Mouse (Mus musculus) ES-Bruce4 (cell line): ENCODE data around the gene Tspo. TPM values are rescaled to one million over a fixed set of nuclear protein-coding genes. Genes with fewer than 3 reads are reported as not detected.

Source experiments
- H3K27ac ChIP-seq: 2 replicates; pipeline ENCODE4 v1.5.1; 2012; ENCODE audit warnings: low read length, inconsistent platforms; ENCODE audit not compliant: insufficient read depth
- H3K27me3 ChIP-seq: 2 replicates; pipeline ENCODE4 v1.6.1; 2012; ENCODE audit warnings: mild to moderate bottlenecking, low read length, inconsistent platforms; ENCODE audit not compliant: control insufficient read depth, poor library complexity, insufficient read depth, severe bottlenecking
- H3K36me3 ChIP-seq: 2 replicates; pipeline ENCODE4 v1.6.1; 2012; ENCODE audit warnings: inconsistent platforms, mild to moderate bottlenecking, low read length, moderate library complexity; ENCODE audit not compliant: control insufficient read depth, poor library complexity, insufficient read depth, severe bottlenecking
- H3K4me1 ChIP-seq: one replicate; pipeline ENCODE4 v1.8.1; 2011; ENCODE audit warnings: low read length; ENCODE audit not compliant: control insufficient read depth, insufficient read depth
- H3K4me3 ChIP-seq: 2 replicates; pipeline ENCODE4 v1.5.1; 2011; ENCODE audit warnings: low read depth, mild to moderate bottlenecking, low read length
- H3K9ac ChIP-seq: 2 replicates; pipeline ENCODE4 v1.6.1; 2012; ENCODE audit warnings: low read depth, mild to moderate bottlenecking, inconsistent platforms; ENCODE audit not compliant: poor library complexity, severe bottlenecking
- H3K9me3 ChIP-seq: replicated peaks from 2 replicates; pipeline ENCODE4 v1.6.1; 2012; ENCODE audit warnings: mild to moderate bottlenecking, low read length, inconsistent platforms; ENCODE audit not compliant: control insufficient read depth, poor library complexity, insufficient read depth, severe bottlenecking
- CTCF ChIP-seq: IDR thresholded peaks from one replicate; pipeline ENCODE4 v1.8.1; 2011; ENCODE audit warnings: low read depth, low read length
- EP300 ChIP-seq: IDR thresholded peaks from 2 replicates; pipeline ENCODE4 v1.6.1; 2011; ENCODE audit warnings: low read depth, low read length; ENCODE audit not compliant: insufficient read depth
- POLR2A ChIP-seq: IDR thresholded peaks from one replicate; pipeline ENCODE4 v1.8.1; 2011; ENCODE audit warnings: low read length; ENCODE audit not compliant: insufficient read depth
- polyA plus RNA-seq: library from polyadenylated mRNA; stranded (reverse); fragments of >200 nt; gene quantifications from 2 replicates; pipeline ENCODE4 v1.2.4, GENCODE M21; 2011; ENCODE audit warnings: low read depth; ENCODE audit not compliant: missing spikeins, insufficient read depth, insufficient read length

Tspo gene
- polyA plus RNA-seq, 1 experiment = 25.9 TPM

DNA sequence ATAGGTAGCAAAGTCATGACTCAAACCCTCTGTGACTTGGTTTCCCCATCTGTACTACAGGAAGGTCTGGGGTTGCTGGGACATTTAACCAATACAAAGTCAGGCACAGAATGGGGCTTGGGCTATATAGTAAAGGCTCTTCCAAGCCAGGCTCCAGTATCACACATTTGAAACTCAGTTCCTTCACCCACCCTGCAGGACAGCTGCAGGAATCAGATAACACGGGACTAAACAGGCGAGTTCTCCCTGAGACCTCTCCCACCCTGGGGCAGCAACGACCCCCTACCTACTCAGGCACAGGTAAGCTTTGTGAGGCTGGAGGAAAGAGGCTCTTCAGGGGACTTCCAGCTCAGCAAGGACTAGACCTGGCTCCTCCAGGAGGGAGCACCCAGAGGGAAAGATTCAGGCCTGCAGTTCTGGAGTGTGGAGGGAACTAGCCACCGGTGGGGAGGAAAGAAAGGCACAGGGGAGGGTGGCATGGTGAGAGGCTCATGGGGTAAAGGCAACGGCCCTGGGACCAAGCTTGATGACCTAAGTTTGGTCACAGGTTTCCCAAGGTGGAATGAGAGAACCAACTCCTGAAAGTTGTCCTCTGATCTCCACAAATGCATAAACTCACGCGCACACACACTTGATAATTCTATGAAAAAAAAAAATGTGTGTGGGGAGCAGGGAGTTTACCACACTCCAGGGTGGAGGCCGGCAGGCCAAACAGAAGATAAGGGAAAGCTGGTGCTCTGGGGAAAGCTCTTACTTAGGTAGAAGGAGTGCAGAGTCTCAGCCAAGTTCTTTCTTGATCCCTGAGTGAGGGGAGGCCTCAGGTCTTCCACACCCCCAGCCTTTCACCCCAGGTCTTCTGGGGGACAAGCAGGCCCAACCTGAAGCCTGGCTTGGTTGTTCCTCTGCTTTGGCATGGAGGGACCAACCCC is 29.1 kb downstream of the Tspo start:
- Histone ChIP-seq H3K9ac (0 out of 2 replicates have a peak overlapping the region, but pooled peaks have one; percentile 72), H3K4me3 (no peak overlapping the region), H3K9me3 (no peaks in the 10 kb centered on the region), H3K27me3 (no peaks in the 10 kb centered on the region), H3K27ac (no peak overlapping the region), H3K4me1 (no peaks in the 10 kb centered on the region), H3K36me3 (no peaks in the 10 kb centered on the region)
- TF ChIP-seq POLR2A = no peak
- TF ChIP-seq EP300 = no peak
- TF ChIP-seq CTCF = no peak

DNA sequence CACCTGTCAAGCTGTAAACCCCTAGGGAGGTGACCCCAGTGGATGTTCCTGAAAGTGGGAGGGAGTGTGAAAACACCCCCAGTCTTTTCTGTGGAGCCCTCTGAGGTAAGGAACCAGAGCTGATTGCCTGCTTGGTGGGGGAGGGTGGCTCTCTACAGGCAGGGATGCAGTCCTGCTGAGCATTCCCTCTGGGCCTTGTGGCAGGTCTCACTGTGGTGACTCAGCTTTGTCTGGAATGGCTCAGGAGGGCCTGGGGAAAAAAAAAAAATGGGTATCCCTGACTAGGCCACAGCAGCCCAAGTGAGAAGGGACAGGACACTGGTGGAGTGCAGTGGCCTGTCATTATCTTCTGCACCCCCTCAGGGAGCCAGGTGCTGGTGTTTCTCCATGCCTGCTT is 29.8 kb downstream of the Tspo start:
- H3K4me1 ChIP-seq = no peaks in the 10 kb centered on the region
- no peaks in the 10 kb centered on the region for H3K27me3 ChIP-seq
- H3K36me3 ChIP-seq = no peaks in the 10 kb centered on the region
- no peak for TF ChIP-seq POLR2A
- no peak for TF ChIP-seq EP300
- TF ChIP-seq CTCF = no peak
- H3K27ac ChIP-seq = no peak overlapping the region
- H3K9me3 ChIP-seq = no peaks in the 10 kb centered on the region
- no peak overlapping the region for H3K4me3 ChIP-seq
- 0 out of 2 replicates have a peak overlapping the region, but pooled peaks have one; percentile 72 for H3K9ac ChIP-seq

DNA sequence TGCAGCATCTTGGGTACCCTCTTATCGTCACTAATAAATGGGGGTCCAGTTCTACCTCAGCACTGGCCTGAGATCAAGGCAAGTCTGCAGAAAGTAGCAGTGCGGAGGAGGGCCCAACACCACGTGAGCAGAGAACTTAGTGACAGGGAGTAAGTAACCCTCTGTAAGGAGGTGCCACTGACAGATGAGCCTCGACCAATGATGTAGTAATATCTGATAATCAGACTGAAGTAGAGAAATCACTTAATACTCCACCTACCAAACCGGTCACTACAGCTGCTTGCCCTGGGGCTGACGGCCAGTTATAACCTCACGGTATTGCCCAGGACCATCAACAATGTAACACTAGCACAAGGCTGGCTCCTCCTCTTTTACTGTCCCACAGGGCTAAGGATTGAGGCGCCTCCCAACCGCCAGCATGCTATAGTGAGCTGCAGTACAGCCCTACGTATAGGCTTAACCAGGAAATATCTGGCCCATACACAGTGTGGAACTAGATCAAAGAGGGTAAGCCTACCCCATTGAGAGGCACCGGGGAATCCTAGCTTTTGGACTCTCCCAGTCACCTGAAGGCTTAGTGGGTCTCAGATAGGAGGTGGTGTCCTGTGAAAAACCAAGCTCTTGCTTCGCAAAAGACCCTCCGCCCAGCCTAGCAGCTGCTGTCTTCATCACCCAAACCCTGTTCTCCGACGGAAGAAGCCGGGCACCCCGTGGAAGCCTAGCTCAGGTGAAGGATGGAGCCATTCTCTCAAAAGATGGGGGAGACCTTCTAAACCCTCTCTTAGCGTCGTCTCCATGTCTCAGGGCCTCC is 30.5 kb downstream of the Tspo start:
- H3K9ac ChIP-seq = peak overlapping the region; percentile 72
- H3K36me3 ChIP-seq = no peaks in the 10 kb centered on the region
- no peaks in the 10 kb centered on the region for H3K4me1 ChIP-seq
- H3K9me3 ChIP-seq = no peaks in the 10 kb centered on the region
- TF ChIP-seq POLR2A (no peak), EP300 (no peak), CTCF (no peak)
- H3K27me3 ChIP-seq = no peaks in the 10 kb centered on the region
- no peak overlapping the region for H3K27ac ChIP-seq
- peak overlapping the region; percentile 95 for H3K4me3 ChIP-seq

DNA sequence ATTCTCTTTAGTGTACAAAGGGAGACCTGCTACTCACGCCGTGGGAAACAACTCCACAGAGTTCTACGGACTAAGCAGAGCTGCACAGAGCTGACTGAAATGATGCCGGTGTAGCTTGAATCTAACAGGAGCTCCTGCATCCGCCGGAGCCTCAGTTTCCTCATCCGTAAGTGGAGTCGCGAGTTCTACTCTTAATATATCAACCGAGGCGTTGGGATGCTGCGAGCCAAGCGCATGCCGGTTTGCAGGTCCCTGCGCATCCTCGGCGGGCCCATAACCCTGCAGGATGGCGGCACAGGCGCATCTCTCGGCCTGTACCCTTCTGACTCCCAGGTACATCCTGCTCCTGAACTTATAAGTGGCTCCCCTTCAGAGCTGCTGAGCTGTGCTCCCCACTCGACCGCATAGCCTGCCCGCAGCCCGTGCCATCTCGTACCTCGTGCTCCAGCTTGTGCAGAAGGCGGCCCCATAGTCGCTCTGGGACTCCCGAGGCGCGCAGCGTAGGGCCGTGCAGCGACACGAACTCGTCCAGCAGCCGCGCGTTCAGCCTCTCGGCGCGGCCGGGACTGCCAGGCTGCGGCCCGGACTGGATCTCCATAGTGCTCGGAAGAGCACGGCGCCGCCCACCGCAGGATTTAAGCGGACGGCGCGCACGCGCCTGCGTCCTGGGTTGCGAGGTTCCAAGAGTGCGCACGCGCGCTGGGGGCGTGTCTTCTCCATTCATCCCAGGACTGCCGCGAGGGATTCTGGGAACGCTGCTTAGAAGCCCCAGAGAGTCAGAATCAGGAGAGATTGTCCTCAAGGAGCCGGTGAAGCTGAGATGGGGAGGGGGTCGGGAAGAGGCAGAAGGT is 31.3 kb downstream of the Tspo start, which contains the start of gene Ttll12:
TSS of gene Ttll12 (minus strand) at position 645 of the 851 bp plus-strand sequence.
- TF ChIP-seq EP300 = 0 out of 2 replicates have a peak, but pooled peaks have one; percentile 2
- TF ChIP-seq CTCF = no peak
- TF ChIP-seq POLR2A = peak; percentile 63
- H3K36me3 ChIP-seq = no peaks in the 10 kb centered on the region
- no peaks in the 10 kb centered on the region for H3K9me3 ChIP-seq
- no peaks in the 10 kb centered on the region for H3K4me1 ChIP-seq
- H3K27me3 ChIP-seq = no peaks in the 10 kb centered on the region
- no peak within 1 kb of the TSS for H3K27ac ChIP-seq
- peak within 1 kb of the TSS; percentile 72 for H3K9ac ChIP-seq
- peak within 1 kb of the TSS; percentile 95 for H3K4me3 ChIP-seq

DNA sequence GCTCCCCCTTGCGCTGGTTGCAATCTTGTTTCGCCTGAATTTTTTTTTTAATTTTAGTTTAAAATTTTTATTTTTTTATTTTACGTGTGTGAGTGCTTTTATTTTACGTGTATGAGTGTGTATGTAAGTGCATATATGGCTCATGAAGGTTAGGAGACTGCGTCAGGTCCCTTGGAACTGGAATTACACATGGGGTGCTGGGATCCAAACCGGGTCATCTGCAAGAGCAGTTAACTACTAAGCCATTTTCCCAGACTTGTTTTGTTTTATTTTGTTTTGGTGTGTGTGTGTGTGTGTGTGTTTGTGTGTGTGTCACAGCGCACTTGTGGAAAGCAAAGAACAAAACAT is 31.9 kb downstream of the Tspo start:
- no peaks in the 10 kb centered on the region for H3K4me1 ChIP-seq
- no peaks in the 10 kb centered on the region for H3K9me3 ChIP-seq
- peak overlapping the region; percentile 72; the same call in 1 of the 2 replicates for H3K9ac ChIP-seq
- peak overlapping the region; percentile 13 for H3K4me3 ChIP-seq
- no peak for TF ChIP-seq EP300
- TF ChIP-seq CTCF = no peak
- TF ChIP-seq POLR2A = no peak
- H3K27me3 ChIP-seq = no peaks in the 10 kb centered on the region
- H3K27ac ChIP-seq = no peak overlapping the region
- H3K36me3 ChIP-seq = no peaks in the 10 kb centered on the region
